Mouse (Mus musculus) intestine, postnatal 0 days (tissue): ENCODE measurements at regions not wholly inside any gene's neighbourhood (a gene's known extent, or its start where the extent isn't known, plus 50 kb on each side); places are given as distances from the start of the nearest gene placed in this dataset.
A peak's percentile ranks its signal among the peaks of the same experiment; 100 is the strongest.

Source experiments
- ATAC-seq: fragments of 200-750 bp; cut with Nextera tagmentation; 2 replicates; pipeline ENCODE4 v1.8.0; 2017; ENCODE audit warnings: mild to moderate bottlenecking, moderate TSS enrichment, moderate library complexity
- H3K27ac ChIP-seq: fragments of 300-500 bp; sonication (generic); 2 replicates; pipeline ENCODE4 v1.5.1; 2014; ENCODE audit warnings: mild to moderate bottlenecking, low read depth, low read length, moderate library complexity
- H3K27me3 ChIP-seq: fragments of 300-500 bp; sonication (generic); replicated peaks from 2 replicates; pipeline ENCODE4 v1.6.1; 2014; ENCODE audit warnings: low read length, mixed read lengths; ENCODE audit not compliant: control insufficient read depth, insufficient read depth
- H3K36me3 ChIP-seq: fragments of 300-500 bp; sonication (generic); 2 replicates; pipeline ENCODE4 v1.6.1; 2014; ENCODE audit warnings: mild to moderate bottlenecking, moderate library complexity; ENCODE audit not compliant: control insufficient read depth, insufficient read depth
- H3K4me1 ChIP-seq: fragments of 300-500 bp; sonication (generic); replicated peaks from 2 replicates; pipeline ENCODE4 v1.6.1; 2014; ENCODE audit warnings: antibody characterized with exemption, low read length, mixed read lengths; ENCODE audit not compliant: control insufficient read depth, insufficient read depth
- H3K4me2 ChIP-seq: fragments of 300-500 bp; sonication (generic); replicated peaks from 2 replicates; pipeline ENCODE4 v1.6.1; 2014; ENCODE audit warnings: low read depth, mild to moderate bottlenecking, moderate library complexity
- H3K4me3 ChIP-seq: fragments of 300-500 bp; sonication (generic); 2 replicates; pipeline ENCODE4 v1.5.1; 2014; ENCODE audit warnings: low read depth, low read length
- H3K9ac ChIP-seq: fragments of 300-500 bp; sonication (generic); 2 replicates; pipeline ENCODE4 v1.6.1; 2014; ENCODE audit warnings: mild to moderate bottlenecking, low read depth, low read length
- H3K9me3 ChIP-seq: fragments of 300-500 bp; sonication (generic); 2 replicates; pipeline ENCODE4 v1.6.1; 2016; ENCODE audit warnings: mixed run types; ENCODE audit not compliant: control insufficient read depth
- CTCF ChIP-seq: sonication (generic); IDR thresholded peaks from 2 replicates; pipeline ENCODE4 v1.5.1; 2016; ENCODE audit warnings: low read depth, mild to moderate bottlenecking, control low read depth, antibody characterized with exemption, moderate library complexity
- WGBS: fragments of 180-500 bp; shearing (Covaris S2); extraction: QIAGEN DNeasy Blood & Tissue Kit; methylation state at CpG from one replicate; pipeline ENCODE4 v1.1.7; 2014; 5-methylcytosine and 5-hydroxymethylcytosine counted together

DNA sequence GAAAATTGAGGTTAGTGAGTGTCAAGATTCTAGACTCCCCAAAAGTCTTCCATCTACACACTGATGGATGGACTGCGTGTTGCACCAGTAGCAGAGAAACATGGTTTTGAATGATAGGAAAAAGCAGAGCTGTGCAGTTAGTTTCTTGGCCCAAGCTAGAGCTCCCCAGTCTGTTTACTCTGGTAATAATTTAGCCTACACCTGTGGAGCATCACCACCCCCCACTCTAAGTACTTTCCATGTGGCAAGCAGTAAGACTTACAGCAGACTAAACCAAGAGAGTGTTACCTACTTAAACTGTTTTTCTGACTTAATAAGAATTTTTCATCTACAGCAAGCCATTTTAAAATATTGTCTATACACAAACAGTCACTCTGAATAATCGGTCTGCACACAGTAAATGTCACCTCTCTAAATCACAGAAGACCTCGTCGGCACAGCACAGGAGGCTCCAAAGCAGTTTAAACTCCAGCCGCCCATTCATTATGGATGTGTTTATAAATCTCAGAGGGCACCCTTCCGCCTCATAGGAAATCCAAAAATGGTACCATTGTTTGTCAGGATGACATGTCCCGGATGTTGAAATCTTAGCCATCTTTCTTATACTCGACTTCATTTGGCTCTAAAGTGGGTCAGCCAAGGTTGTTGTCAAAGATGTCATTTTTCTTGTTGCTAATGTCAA lies 454.5 kb upstream of the Etaa1 start:
- 52% methylated on average over 8 of the region's 8 CpGs for WGBS
- Histone ChIP-seq H3K27me3 (no peaks in the 10 kb centered on the region), H3K36me3 (no peaks in the 10 kb centered on the region), H3K4me1 (no peaks in the 10 kb centered on the region), H3K27ac (no peak overlapping the region), H3K4me2 (no peak overlapping the region), H3K4me3 (no peak overlapping the region), H3K9me3 (no peaks in the 10 kb centered on the region), H3K9ac (no peak overlapping the region)
- ATAC-seq, result no peak
- TF ChIP-seq CTCF, result no peak

GRCm38 (mm10) chr11:18399561-18399960 lies 445.9 kb upstream of the Etaa1 start:
- H3K27me3 ChIP-seq, result no peaks in the 10 kb centered on the region
- no peaks in the 10 kb centered on the region for H3K9me3 ChIP-seq
- no peak overlapping the region for H3K9ac ChIP-seq
- ATAC-seq, result no peak
- H3K4me3 ChIP-seq, result no peak overlapping the region
- WGBS, result 67% methylated on average over 4 of the region's 4 CpGs
- TF ChIP-seq CTCF, result peak; percentile 42
- no peaks in the 10 kb centered on the region for H3K36me3 ChIP-seq
- H3K4me2 ChIP-seq, result no peak overlapping the region
- H3K27ac ChIP-seq, result no peak overlapping the region
- H3K4me1 ChIP-seq, result no peaks in the 10 kb centered on the region

DNA sequence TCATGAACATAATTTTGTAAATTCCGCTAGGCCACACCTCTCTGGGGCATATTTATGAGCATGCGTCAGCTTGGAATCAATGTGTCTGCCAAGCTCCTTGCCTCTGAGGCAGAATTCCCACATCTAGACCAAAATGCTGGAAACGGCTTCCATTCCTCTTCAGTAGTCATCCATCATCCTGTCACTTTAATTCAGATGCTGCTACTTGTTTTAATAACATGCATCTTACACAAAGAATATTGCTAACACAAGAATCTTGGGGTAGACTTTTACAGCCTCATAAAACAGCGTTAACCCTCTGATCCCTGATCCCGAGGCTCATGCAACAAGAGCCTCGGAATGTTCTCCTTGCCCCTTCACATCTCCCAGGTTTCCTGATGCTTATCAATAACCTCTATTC lies 442.7 kb upstream of the Etaa1 start:
- no peaks in the 10 kb centered on the region for H3K36me3 ChIP-seq
- no peak for ATAC-seq
- H3K4me2 ChIP-seq, result no peak overlapping the region
- no peaks in the 10 kb centered on the region for H3K9me3 ChIP-seq
- H3K4me3 ChIP-seq, result no peak overlapping the region
- H3K27ac ChIP-seq, result no peak overlapping the region
- 48% methylated on average over 6 of the region's 6 CpGs for WGBS
- no peaks in the 10 kb centered on the region for H3K27me3 ChIP-seq
- H3K9ac ChIP-seq, result no peak overlapping the region
- no peak for TF ChIP-seq CTCF
- H3K4me1 ChIP-seq, result no peaks in the 10 kb centered on the region

- Histone ChIP-seq H3K27me3 (no peaks in the 10 kb centered on the region), H3K36me3 (no peaks in the 10 kb centered on the region), H3K9ac (no peak overlapping the region), H3K27ac (no peak overlapping the region), H3K9me3 (no peaks in the 10 kb centered on the region), H3K4me1 (no peaks in the 10 kb centered on the region), H3K4me3 (no peak overlapping the region), H3K4me2 (no peak overlapping the region)
- WGBS, result 80% methylated on average over 4 of the region's 4 CpGs
- TF ChIP-seq CTCF, result no peak
- ATAC-seq, result no peak
Measured at GRCm38 (mm10) chr11:18395631-18396030, 442.0 kb upstream of the Etaa1 start.

- H3K9ac ChIP-seq, result no peak overlapping the region
- no peak for TF ChIP-seq CTCF
- H3K4me3 ChIP-seq, result no peak overlapping the region
- no peaks in the 10 kb centered on the region for H3K4me1 ChIP-seq
- no peaks in the 10 kb centered on the region for H3K36me3 ChIP-seq
- H3K27me3 ChIP-seq, result no peaks in the 10 kb centered on the region
- no peak for ATAC-seq
- no peak overlapping the region for H3K4me2 ChIP-seq
- no peaks in the 10 kb centered on the region for H3K9me3 ChIP-seq
- H3K27ac ChIP-seq, result no peak overlapping the region
- WGBS, result 43% methylated on average over 6 of the region's 6 CpGs
Measured at GRCm38 (mm10) chr11:18372813-18373332, 419.2 kb upstream of the Etaa1 start.

DNA sequence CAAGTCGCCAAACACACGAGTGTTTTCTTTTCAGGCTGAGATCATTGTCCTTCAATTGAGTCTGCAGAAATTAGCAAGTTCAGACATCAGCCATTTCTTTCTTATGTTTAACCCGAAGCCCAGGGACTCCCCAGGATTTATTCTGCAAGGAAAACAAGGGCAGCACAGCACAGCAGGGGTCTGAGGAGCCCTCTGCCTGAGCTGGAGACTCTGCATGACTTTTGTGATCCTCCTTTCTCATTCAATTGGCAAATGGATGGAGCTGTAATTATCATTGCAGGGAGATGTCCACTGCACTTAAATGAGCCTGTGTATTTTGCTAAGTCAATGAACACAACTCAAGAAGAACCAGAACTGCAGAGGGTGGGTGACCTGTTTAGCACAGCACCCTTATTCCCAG lies 417.6 kb upstream of the Etaa1 start:
- no peak for TF ChIP-seq CTCF
- 54% methylated on average over 3 of the region's 3 CpGs for WGBS

DNA sequence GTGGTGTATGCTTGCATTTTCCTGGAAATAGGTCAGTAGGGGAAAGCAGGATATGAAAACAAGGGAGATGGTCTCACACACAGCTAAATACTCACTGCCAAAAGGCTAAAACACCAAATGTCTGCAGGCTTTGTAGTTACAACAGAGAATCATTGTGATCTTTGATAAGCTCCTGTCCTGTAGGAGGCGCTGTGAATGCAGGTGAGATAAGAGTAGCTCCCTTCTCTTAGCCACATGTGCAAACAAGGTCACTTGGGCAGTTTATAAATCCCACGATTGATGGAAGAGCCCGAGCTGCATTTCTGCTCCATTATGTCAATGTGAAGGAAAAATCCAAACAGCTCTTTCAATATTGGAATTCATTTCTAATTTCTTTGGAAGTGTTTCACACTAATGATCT lies 417.2 kb upstream of the Etaa1 start:
- no peaks in the 10 kb centered on the region for H3K9me3 ChIP-seq
- H3K4me1 ChIP-seq, result no peaks in the 10 kb centered on the region
- H3K27me3 ChIP-seq, result no peaks in the 10 kb centered on the region
- ATAC-seq, result no peak
- H3K9ac ChIP-seq, result no peak overlapping the region
- peak; percentile 25; the same call in 1 of the 2 replicates for TF ChIP-seq CTCF
- H3K4me2 ChIP-seq, result no peak overlapping the region
- no peak overlapping the region for H3K4me3 ChIP-seq
- no peaks in the 10 kb centered on the region for H3K36me3 ChIP-seq
- WGBS, result 19% methylated on average over 3 of the region's 3 CpGs
- no peak overlapping the region for H3K27ac ChIP-seq

More for the DNA sequence above, 417.6 kb upstream of the Etaa1 start:
- H3K27me3 ChIP-seq, result no peaks in the 10 kb centered on the region
- no peak for ATAC-seq
- H3K4me2 ChIP-seq, result no peak overlapping the region
- no peak overlapping the region for H3K9ac ChIP-seq
- H3K27ac ChIP-seq, result no peak overlapping the region
- H3K4me3 ChIP-seq, result no peak overlapping the region
- no peaks in the 10 kb centered on the region for H3K9me3 ChIP-seq
- H3K36me3 ChIP-seq, result no peaks in the 10 kb centered on the region
- H3K4me1 ChIP-seq, result no peaks in the 10 kb centered on the region
